Mouse (Mus musculus): ENCODE measurements around the gene Rangap1. TPM values are rescaled to one million over a fixed set of nuclear protein-coding genes. Genes with fewer than 3 reads are reported as not detected.
"Not testable (repeated sequence)": the region's sequence is repeated elsewhere in the genome, so short reads cannot be mapped to it uniquely, and the experiment has no call there.

Gene Rangap1
- total and polyA plus RNA-seq, 2 experiments from 2014 or later, result 146 to 183 TPM

DNA sequence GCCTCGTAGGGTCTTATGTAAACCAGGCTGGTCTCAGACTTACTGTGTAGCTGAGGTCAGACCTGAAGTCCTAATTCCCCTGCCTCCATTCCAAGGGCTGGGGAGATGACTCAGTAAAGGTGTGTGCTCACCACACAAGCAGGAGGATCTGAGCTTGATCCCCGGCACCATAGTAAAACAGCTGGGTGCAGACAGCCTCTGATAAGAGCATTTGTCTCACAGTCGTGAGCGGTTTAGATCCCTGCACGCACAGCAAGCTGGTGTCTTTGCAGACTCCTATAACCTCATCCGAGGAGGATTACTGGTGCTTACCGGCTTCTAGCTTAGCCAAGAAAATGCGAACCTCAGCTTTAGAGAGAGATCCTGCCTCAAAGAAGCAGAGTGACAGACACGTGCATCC, 8.3 kb upstream of the Rangap1 start:
- no peak overlapping the region for H3K9ac ChIP-seq (replicated peaks; ENCODE audit: low read length, poor library complexity, severe bottlenecking)
- TF ChIP-seq CTCF (IDR thresholded peaks at IDR 0.05), result no peak
- H3K4me2 ChIP-seq (ENCODE audit: low read depth, low read length, poor library complexity, severe bottlenecking), result no peak overlapping the region
- WGBS, result 94% methylated on average over 9 of the region's 9 CpGs
- no peaks in the 10 kb centered on the region for H3K4me1 ChIP-seq (ENCODE audit: insufficient read depth, low read length)
- H3K36me3 ChIP-seq (ENCODE audit: insufficient read depth, low read length), result peaks cover 7% of the 10 kb centered on the region; the same call in 1 of the 2 replicates
- DNase-seq (ENCODE audit: low spot score) (no peak), ATAC-seq (ENCODE audit: low FRiP score) (no peak)
- H3K27me3 ChIP-seq (ENCODE audit: insufficient read depth, low read length), result no peaks in the 10 kb centered on the region
- H3K9me3 ChIP-seq (ENCODE audit: low read length), result no peaks in the 10 kb centered on the region
- no peak overlapping the region for H3K27ac ChIP-seq (ENCODE audit: low read depth, low read length)
- no peak overlapping the region for H3K4me3 ChIP-seq (ENCODE audit: low read depth, low read length)

- no peak for DNase-seq (ENCODE audit: low spot score)
- WGBS, result 26% methylated on average over 14 of the region's 14 CpGs
Measured at GRCm38 (mm10) chr15:81749742-81750141, 4.4 kb upstream of the Rangap1 start.

DNA sequence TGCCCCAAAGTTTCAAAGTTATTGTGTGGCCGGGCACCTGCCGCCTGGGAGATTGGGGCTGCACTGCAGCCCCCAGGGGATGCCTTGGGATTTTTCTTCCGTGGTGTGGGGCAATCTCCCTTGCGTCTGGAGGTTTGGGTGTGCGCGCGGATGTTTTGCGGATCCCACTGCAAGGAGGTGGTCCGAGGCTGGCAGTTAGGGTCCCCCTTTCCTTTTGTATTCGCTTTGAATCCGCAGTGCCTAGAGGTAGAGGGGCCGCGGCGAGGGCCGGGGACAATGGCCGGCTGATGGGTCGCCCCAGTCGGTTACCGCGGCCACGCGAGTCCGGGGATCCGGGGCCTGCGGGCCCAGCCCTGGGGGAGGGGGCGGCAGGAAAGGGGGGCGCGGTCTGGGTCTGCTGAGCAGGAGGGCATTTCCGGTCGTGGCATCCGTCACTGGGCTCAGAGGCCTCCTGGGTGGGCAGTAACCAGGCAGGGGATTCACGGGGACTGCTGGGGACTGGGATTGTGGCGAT, 328 bp upstream of the Rangap1 start:
- Histone ChIP-seq H3K4me1 (ENCODE audit: insufficient read depth, low read length) (peaks cover 3% of the 10 kb centered on the region; the same call in 1 of the 2 replicates), H3K27ac (ENCODE audit: low read depth, low read length) (peak overlapping the region; percentile 95), H3K9ac (replicated peaks; ENCODE audit: low read length, poor library complexity, severe bottlenecking) (peak overlapping the region; percentile 99), H3K9me3 (ENCODE audit: low read length) (no peaks in the 10 kb centered on the region), H3K4me2 (ENCODE audit: low read depth, low read length, poor library complexity, severe bottlenecking) (peak overlapping the region; percentile 85), H3K36me3 (ENCODE audit: insufficient read depth, low read length) (no peaks in the 10 kb centered on the region), H3K4me3 (ENCODE audit: low read depth, low read length) (peak overlapping the region; percentile 97), H3K27me3 (ENCODE audit: insufficient read depth, low read length) (no peaks in the 10 kb centered on the region)
- DNase-seq (ENCODE audit: low spot score), result peak; percentile 80
- peak; percentile 80 for ATAC-seq (ENCODE audit: low FRiP score)
- TF ChIP-seq CTCF (IDR thresholded peaks at IDR 0.05), result no peak
- 2% methylated on average over 33 of the region's 33 CpGs for WGBS

More at GRCm38 (mm10) chr15:81749742-81750141, 4.4 kb upstream of the Rangap1 start:
- Histone ChIP-seq H3K4me2 (ENCODE audit: low read depth, low read length, poor library complexity, severe bottlenecking) (no peak overlapping the region), H3K9ac (replicated peaks; ENCODE audit: low read length, poor library complexity, severe bottlenecking) (no peak overlapping the region), H3K4me1 (ENCODE audit: insufficient read depth, low read length) (peaks cover 3% of the 10 kb centered on the region; the same call in 1 of the 2 replicates), H3K4me3 (ENCODE audit: low read depth, low read length) (no peak overlapping the region), H3K36me3 (ENCODE audit: insufficient read depth, low read length) (peaks cover 5% of the 10 kb centered on the region; the same call in 1 of the 2 replicates), H3K27me3 (ENCODE audit: insufficient read depth, low read length) (no peaks in the 10 kb centered on the region), H3K27ac (ENCODE audit: low read depth, low read length) (no peak overlapping the region), H3K9me3 (ENCODE audit: low read length) (no peaks in the 10 kb centered on the region)
- no peak for ATAC-seq (ENCODE audit: low FRiP score)
- no peak for TF ChIP-seq CTCF (IDR thresholded peaks at IDR 0.05)

DNA sequence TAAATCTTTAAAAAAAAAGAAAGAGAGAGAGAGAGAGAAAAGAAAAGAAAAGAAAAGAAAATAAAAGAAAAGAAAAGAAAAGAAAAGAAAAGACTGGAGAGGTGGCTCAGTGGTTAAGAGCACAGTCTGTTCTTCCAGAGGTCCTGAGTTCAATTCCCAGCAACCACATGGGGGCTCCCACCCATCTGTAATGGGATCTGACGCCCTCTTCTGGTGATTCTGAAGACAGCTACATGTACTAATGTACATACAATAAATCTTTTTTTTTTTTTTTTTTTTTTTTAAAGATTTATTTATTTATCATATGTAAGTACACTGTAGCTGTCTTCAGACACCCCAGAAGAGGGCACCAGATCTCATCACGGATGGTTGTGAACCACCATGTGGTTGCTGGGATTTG, 3.0 kb downstream of the Rangap1 start:
- not testable (repeated sequence) for H3K36me3 ChIP-seq (ENCODE audit: insufficient read depth, low read length); H3K4me1 ChIP-seq (ENCODE audit: insufficient read depth, low read length); H3K27ac ChIP-seq (ENCODE audit: low read depth, low read length); DNase-seq (ENCODE audit: low spot score); H3K9me3 ChIP-seq (ENCODE audit: low read length); H3K27me3 ChIP-seq (ENCODE audit: insufficient read depth, low read length); H3K9ac ChIP-seq (replicated peaks; ENCODE audit: low read length, poor library complexity, severe bottlenecking); ATAC-seq (ENCODE audit: low FRiP score); H3K4me2 ChIP-seq (ENCODE audit: low read depth, low read length, poor library complexity, severe bottlenecking); H3K4me3 ChIP-seq (ENCODE audit: low read depth, low read length)
- WGBS, result 21% methylated on average over 1 of the region's 2 CpGs
- peak; percentile 39; the same call in 1 of the 2 replicates for TF ChIP-seq CTCF (IDR thresholded peaks at IDR 0.05)

GRCm38 (mm10) chr15:81739924-81740323, 5.4 kb downstream of the Rangap1 start:
- H3K4me1 ChIP-seq (ENCODE audit: insufficient read depth, low read length), result no peaks in the 10 kb centered on the region
- ATAC-seq (ENCODE audit: low FRiP score), result no peak
- H3K9ac ChIP-seq (replicated peaks; ENCODE audit: low read length, poor library complexity, severe bottlenecking), result no peak overlapping the region
- no peak overlapping the region for H3K4me3 ChIP-seq (ENCODE audit: low read depth, low read length)
- no peaks in the 10 kb centered on the region for H3K9me3 ChIP-seq (ENCODE audit: low read length)
- H3K27me3 ChIP-seq (ENCODE audit: insufficient read depth, low read length), result no peaks in the 10 kb centered on the region
- peak; percentile 67 for TF ChIP-seq CTCF (IDR thresholded peaks at IDR 0.05)
- no peaks in the 10 kb centered on the region for H3K36me3 ChIP-seq (ENCODE audit: insufficient read depth, low read length)
- 15% methylated on average over 2 of the region's 2 CpGs for WGBS
- DNase-seq (ENCODE audit: low spot score), result peak; percentile 45
- no peak overlapping the region for H3K4me2 ChIP-seq (ENCODE audit: low read depth, low read length, poor library complexity, severe bottlenecking)
- no peak overlapping the region for H3K27ac ChIP-seq (ENCODE audit: low read depth, low read length)

- Histone ChIP-seq H3K9me3 (ENCODE audit: low read length) (no peaks in the 10 kb centered on the region), H3K4me1 (ENCODE audit: insufficient read depth, low read length) (no peaks in the 10 kb centered on the region), H3K36me3 (ENCODE audit: insufficient read depth, low read length) (no peaks in the 10 kb centered on the region), H3K4me2 (ENCODE audit: low read depth, low read length, poor library complexity, severe bottlenecking) (no peak overlapping the region), H3K9ac (replicated peaks; ENCODE audit: low read length, poor library complexity, severe bottlenecking) (no peak overlapping the region), H3K4me3 (ENCODE audit: low read depth, low read length) (no peak overlapping the region), H3K27ac (ENCODE audit: low read depth, low read length) (no peak overlapping the region), H3K27me3 (ENCODE audit: insufficient read depth, low read length) (no peaks in the 10 kb centered on the region)
- no peak for TF ChIP-seq CTCF (IDR thresholded peaks at IDR 0.05)
- no peak for DNase-seq (ENCODE audit: low spot score)
- WGBS, result 82% methylated on average over 3 of the region's 3 CpGs
- ATAC-seq (ENCODE audit: low FRiP score), result no peak
Measured at GRCm38 (mm10) chr15:81739296-81739695, 6.0 kb downstream of the Rangap1 start.
